Mouse (Mus musculus) olfactory bulb, adult 2 months (tissue): ENCODE measurements around the gene Lce1h. TPM values are rescaled to one million over a fixed set of nuclear protein-coding genes. Genes with fewer than 3 reads are reported as not detected.

ENCODE experiments used
- H3K27ac ChIP-seq: fragments of 200-500 bp; 2 replicates; pipeline ENCODE4 v1.5.1; 2012; ENCODE audit warnings: low read depth, low read length; ENCODE audit not compliant: insufficient read depth
- H3K4me1 ChIP-seq: fragments of 200-500 bp; 2 replicates; pipeline ENCODE4 v1.6.1; 2012; ENCODE audit warnings: low read length; ENCODE audit not compliant: control insufficient read depth, insufficient read depth
- H3K4me3 ChIP-seq: fragments of 200-500 bp; 2 replicates; pipeline ENCODE4 v1.5.1; 2012; ENCODE audit warnings: mild to moderate bottlenecking, low read depth, low read length, moderate library complexity; ENCODE audit not compliant: insufficient read depth
- CTCF ChIP-seq: fragments of 200-500 bp; IDR thresholded peaks from 2 replicates; pipeline ENCODE4 v1.5.1; 2012; ENCODE audit warnings: low read depth, mild to moderate bottlenecking, low read length, moderate library complexity; ENCODE audit not compliant: insufficient read depth
- POLR2A ChIP-seq: fragments of 200-500 bp; IDR thresholded peaks from 2 replicates; pipeline ENCODE4 v1.6.1; 2012; ENCODE audit warnings: mild to moderate bottlenecking, low read depth, low read length, moderate library complexity; ENCODE audit not compliant: insufficient read depth
- WGBS: fragments of 180-500 bp; shearing (Covaris S2); methylation state at CpG from one replicate; pipeline ENCODE4 v1.1.7; 2018; 5-methylcytosine and 5-hydroxymethylcytosine counted together
- polyA plus RNA-seq: library from polyadenylated mRNA; stranded (reverse); fragments of >200 nt; gene quantifications from 2 replicates; pipeline ENCODE4 v1.2.4, GENCODE M21; 2012; ENCODE audit warnings: low replicate concordance; ENCODE audit not compliant: missing spikeins, insufficient read depth, insufficient read length

Lce1h gene
- polyA plus RNA-seq = not detected in 2 replicates

GRCm38 (mm10) chr3:92764965-92765364, at the start of gene Lce1h:
Gene Lce1h, minus strand, starts transcription at chr3:92765065.
- Histone ChIP-seq H3K27ac (no peak within 1 kb of the TSS), H3K4me1 (no peaks in the 10 kb centered on the region), H3K4me3 (no peak within 1 kb of the TSS)
- 92% methylated on average over 1 of the region's 1 CpGs for WGBS
- TF ChIP-seq CTCF (no peak), POLR2A (no peak)

- H3K4me3 ChIP-seq = no peak within 1 kb of the TSS
- H3K4me1 ChIP-seq = no peaks in the 10 kb centered on the region
- H3K27ac ChIP-seq = no peak within 1 kb of the TSS
- TF ChIP-seq POLR2A = no peak
- TF ChIP-seq CTCF = no peak
Measured at GRCm38 (mm10) chr3:92807791-92808190, 42.9 kb upstream of the Lce1h start, which contains the start of gene Lce1k. Gene Lce1k, minus strand, starts transcription at chr3:92807891.

GRCm38 (mm10) chr3:92790414-92790813, 25.5 kb upstream of the Lce1h start, which contains the start of gene Lce1j:
Gene Lce1j, minus strand, starts transcription at chr3:92790514.
- H3K4me1 ChIP-seq = no peaks in the 10 kb centered on the region
- WGBS = 97% methylated on average over 1 of the region's 1 CpGs
- no peak within 1 kb of the TSS for H3K4me3 ChIP-seq
- no peak within 1 kb of the TSS for H3K27ac ChIP-seq
- no peak for TF ChIP-seq POLR2A
- TF ChIP-seq CTCF = no peak

GRCm38 (mm10) chr3:92778799-92779198, 13.9 kb upstream of the Lce1h start, which contains the start of gene Lce1i:
Gene Lce1i, minus strand, starts transcription at chr3:92778899.
- TF ChIP-seq CTCF (no peak), POLR2A (no peak)
- Histone ChIP-seq H3K4me1 (no peaks in the 10 kb centered on the region), H3K27ac (no peak within 1 kb of the TSS), H3K4me3 (no peak within 1 kb of the TSS)
- WGBS = 87% methylated on average over 1 of the region's 1 CpGs

- H3K27ac ChIP-seq = no peak overlapping the region
- H3K4me3 ChIP-seq = no peak overlapping the region
- TF ChIP-seq CTCF = no peak
- TF ChIP-seq POLR2A = no peak
- WGBS = 21% methylated on average over 3 of the region's 3 CpGs
- H3K4me1 ChIP-seq = no peaks in the 10 kb centered on the region
Measured at GRCm38 (mm10) chr3:92771573-92771972, 6.7 kb upstream of the Lce1h start.

- WGBS = 51% methylated on average over 3 of the region's 3 CpGs
- no peak overlapping the region for H3K4me3 ChIP-seq
- H3K27ac ChIP-seq = no peak overlapping the region
- TF ChIP-seq CTCF (no peak), POLR2A (no peak)
- H3K4me1 ChIP-seq = no peaks in the 10 kb centered on the region
Measured at GRCm38 (mm10) chr3:92753197-92753596, 11.7 kb downstream of the Lce1h start.

GRCm38 (mm10) chr3:92752238-92752637, 12.6 kb downstream of the Lce1h start, which contains the start of gene Lce1g:
Gene Lce1g, minus strand, starts transcription at chr3:92752338.
- Histone ChIP-seq H3K4me3 (no peak within 1 kb of the TSS), H3K4me1 (no peaks in the 10 kb centered on the region), H3K27ac (no peak within 1 kb of the TSS)
- TF ChIP-seq CTCF (no peak), POLR2A (no peak)
- WGBS = 90% methylated on average over 1 of the region's 1 CpGs

- TF ChIP-seq POLR2A (no peak), CTCF (no peak)
- 80% methylated on average over 1 of the region's 1 CpGs for WGBS
- no peak within 1 kb of the TSS for H3K27ac ChIP-seq
- H3K4me1 ChIP-seq = no peaks in the 10 kb centered on the region
- no peak within 1 kb of the TSS for H3K4me3 ChIP-seq
Measured at GRCm38 (mm10) chr3:92738996-92739395, 25.9 kb downstream of the Lce1h start, which contains the start of gene Gm38119. Gene Gm38119, minus strand, starts transcription at chr3:92739096.

GRCm38 (mm10) chr3:92722631-92723030, 42.2 kb downstream of the Lce1h start:
- H3K27ac ChIP-seq = no peak overlapping the region
- H3K4me1 ChIP-seq = no peaks in the 10 kb centered on the region
- TF ChIP-seq CTCF (no peak), POLR2A (no peak)
- no peak overlapping the region for H3K4me3 ChIP-seq
- WGBS = 92% methylated on average over 5 of the region's 5 CpGs

- 77% methylated on average over 3 of the region's 3 CpGs for WGBS
- no peak within 1 kb of the TSS for H3K27ac ChIP-seq
- TF ChIP-seq CTCF = no peak
- no peak for TF ChIP-seq POLR2A
- H3K4me1 ChIP-seq = no peaks in the 10 kb centered on the region
- H3K4me3 ChIP-seq = no peak within 1 kb of the TSS
Measured at GRCm38 (mm10) chr3:92720250-92720649, 44.6 kb downstream of the Lce1h start, which contains the start of gene Lce1f. Gene Lce1f, minus strand, starts transcription at chr3:92720350.
